Mouse (Mus musculus) kidney, postnatal 0 days (tissue): ENCODE results near the gene Hey2. TPM values are rescaled to one million over a fixed set of nuclear protein-coding genes. Genes with fewer than 3 reads are reported as not detected.

Source experiments
- ATAC-seq: fragments of 200-750 bp; cut with Nextera tagmentation; replicated peaks from 2 replicates; pipeline ENCODE4 v1.8.0; 2017; ENCODE audit warnings: low read depth, moderate number of reproducible peaks, moderate TSS enrichment, moderate library complexity; ENCODE audit not compliant: low FRiP score
- DNase-seq: peaks from one replicate; pipeline ENCODE4 v3.0.0-alpha.2; 2016; ENCODE audit warnings: low spot score
- H3K27ac ChIP-seq: fragments of 300-500 bp; sonication (generic); 2 replicates; pipeline ENCODE4 v1.5.1; 2014; ENCODE audit warnings: mild to moderate bottlenecking
- H3K27me3 ChIP-seq: fragments of 300-500 bp; sonication (generic); 2 replicates; pipeline ENCODE4 v1.6.1; 2014; ENCODE audit warnings: low read length, mixed read lengths; ENCODE audit not compliant: insufficient read depth
- H3K36me3 ChIP-seq: fragments of 300-500 bp; sonication (generic); 2 replicates; pipeline ENCODE4 v1.6.1; 2014; ENCODE audit warnings: low read length, mixed read lengths; ENCODE audit not compliant: insufficient read depth
- H3K4me1 ChIP-seq: fragments of 300-500 bp; sonication (generic); replicated peaks from 2 replicates; pipeline ENCODE4 v1.6.1; 2014; ENCODE audit warnings: antibody characterized with exemption, low read length, mixed read lengths; ENCODE audit not compliant: insufficient read depth
- H3K4me2 ChIP-seq: fragments of 300-500 bp; sonication (generic); 2 replicates; pipeline ENCODE4 v1.6.1; 2014; ENCODE audit warnings: mild to moderate bottlenecking, low read length, moderate library complexity, mixed read lengths
- H3K4me3 ChIP-seq: fragments of 300-500 bp; sonication (generic); replicated peaks from 2 replicates; pipeline ENCODE4 v1.5.1; 2014; ENCODE audit warnings: low read depth, low read length
- H3K9ac ChIP-seq: fragments of 300-500 bp; sonication (generic); 2 replicates; pipeline ENCODE4 v1.6.1; 2014; ENCODE audit warnings: low read depth, low read length
- H3K9me3 ChIP-seq: fragments of 300-500 bp; sonication (generic); replicated peaks from 2 replicates; pipeline ENCODE4 v1.6.1; 2016; ENCODE audit warnings: low read length, inconsistent platforms, mixed read lengths
- CTCF ChIP-seq: IDR thresholded peaks from 2 replicates; pipeline ENCODE4 v1.5.1; 2016; ENCODE audit warnings: antibody characterized with exemption, low read depth, mild to moderate bottlenecking, moderate library complexity
- WGBS: fragments of 180-500 bp; shearing (Covaris S2); extraction: QIAGEN DNeasy Blood & Tissue Kit; methylation state at CpG from one replicate; pipeline ENCODE4 v1.1.7; 2014; 5-methylcytosine and 5-hydroxymethylcytosine counted together
- polyA plus RNA-seq: library from polyadenylated mRNA; unstranded; fragments of >200 nt; fragmentation: Nextera tagmentation; extraction: Ambion mirVana; gene quantifications from 2 replicates; pipeline ENCODE4 v1.2.1, GENCODE M21; 2015

Gene Hey2
- polyA plus RNA-seq, 1 experiment from 2014 or later = 3.5 TPM

GRCm38 (mm10) chr10:30810247-30810966 lies 32.2 kb downstream of the Hey2 start:
- H3K9ac ChIP-seq = no peak overlapping the region
- no peaks in the 10 kb centered on the region for H3K4me1 ChIP-seq
- peak overlapping the region; percentile 25; the same call in 1 of the 2 replicates for H3K4me3 ChIP-seq
- DNase-seq = no peak
- ATAC-seq = peak; percentile 38; the same call in 1 of the 2 replicates
- H3K4me2 ChIP-seq = peak overlapping the region; percentile 44
- no peak overlapping the region for H3K27ac ChIP-seq
- H3K36me3 ChIP-seq = no peaks in the 10 kb centered on the region
- WGBS = 31% methylated on average over 9 of the region's 9 CpGs
- H3K27me3 ChIP-seq = no peaks in the 10 kb centered on the region
- H3K9me3 ChIP-seq = no peaks in the 10 kb centered on the region
- TF ChIP-seq CTCF = no peak

- WGBS = 23% methylated on average over 7 of the region's 7 CpGs
- Histone ChIP-seq H3K4me1 (0 out of 2 replicates have a peak, but pooled peaks cover 7% of the 10 kb centered on the region), H3K9ac (peak overlapping the region; percentile 82), H3K9me3 (no peaks in the 10 kb centered on the region), H3K4me2 (peak overlapping the region; percentile 69), H3K36me3 (no peaks in the 10 kb centered on the region), H3K4me3 (peak overlapping the region; percentile 87), H3K27ac (peak overlapping the region; percentile 97), H3K27me3 (no peaks in the 10 kb centered on the region)
- TF ChIP-seq CTCF = no peak
- DNase-seq (no peak), ATAC-seq (no peak)
Measured at GRCm38 (mm10) chr10:30803587-30804253, 38.9 kb downstream of the Hey2 start.

- 0 out of 2 replicates have a peak, but pooled peaks cover 7% of the 10 kb centered on the region for H3K4me1 ChIP-seq
- H3K4me3 ChIP-seq = peak within 1 kb of the TSS; percentile 87
- peak within 1 kb of the TSS; percentile 69 for H3K4me2 ChIP-seq
- H3K27me3 ChIP-seq = no peaks in the 10 kb centered on the region
- DNase-seq (peak; percentile 87), ATAC-seq (peak; percentile 94)
- H3K36me3 ChIP-seq = no peaks in the 10 kb centered on the region
- WGBS = under 1% methylated on average over 62 of the region's 89 CpGs
- H3K9ac ChIP-seq = peak within 1 kb of the TSS; percentile 82
- TF ChIP-seq CTCF = no peak
- no peaks in the 10 kb centered on the region for H3K9me3 ChIP-seq
- peak within 1 kb of the TSS; percentile 97 for H3K27ac ChIP-seq
Measured at GRCm38 (mm10) chr10:30802681-30803586, 39.7 kb downstream of the Hey2 start, which contains the start of gene Ncoa7. TSS of gene Ncoa7 (minus strand) at chr10:30803326.

GRCm38 (mm10) chr10:30802033-30802432 lies 40.6 kb downstream of the Hey2 start:
- no peak for TF ChIP-seq CTCF
- Histone ChIP-seq H3K4me1 (0 out of 2 replicates have a peak, but pooled peaks cover 7% of the 10 kb centered on the region), H3K27ac (peak overlapping the region; percentile 97), H3K36me3 (no peaks in the 10 kb centered on the region), H3K4me2 (peak overlapping the region; percentile 69), H3K27me3 (no peaks in the 10 kb centered on the region), H3K9me3 (no peaks in the 10 kb centered on the region), H3K4me3 (peak overlapping the region; percentile 87), H3K9ac (peak overlapping the region; percentile 82)
- WGBS = 7% methylated on average over 8 of the region's 8 CpGs
- DNase-seq (peak; percentile 36), ATAC-seq (no peak)

- Histone ChIP-seq H3K9ac (no peak overlapping the region), H3K27ac (no peak overlapping the region), H3K36me3 (no peaks in the 10 kb centered on the region), H3K4me3 (no peak overlapping the region), H3K4me1 (0 out of 2 replicates have a peak, but pooled peaks cover 7% of the 10 kb centered on the region), H3K4me2 (no peak overlapping the region), H3K27me3 (no peaks in the 10 kb centered on the region), H3K9me3 (no peaks in the 10 kb centered on the region)
- no peak for DNase-seq
- no peak for ATAC-seq
- WGBS = 74% methylated on average over 2 of the region's 2 CpGs
- no peak for TF ChIP-seq CTCF
Measured at GRCm38 (mm10) chr10:30799713-30800450, 42.7 kb downstream of the Hey2 start.
